Mouse (Mus musculus) layer of hippocampus, postnatal 36 days (tissue): ENCODE results near the gene Pkhd1. TPM values are rescaled to one million over a fixed set of nuclear protein-coding genes. Genes with fewer than 3 reads are reported as not detected.
"Not testable (repeated sequence)": the region's sequence is repeated elsewhere in the genome, so short reads cannot be mapped to it uniquely, and the experiment has no call there.

Experiments used
- DNase-seq, 2 experiments: peaks; one replicate each; pipeline ENCODE4 v3.0.0; 2022
- total RNA-seq, 2 experiments: library from RNA; stranded (reverse); gene quantifications; 2 replicates each; pipeline ENCODE4 v1.2.3; 2021

Gene Pkhd1
- total RNA-seq, 2 experiments from 2014 or later: not detected

DNA sequence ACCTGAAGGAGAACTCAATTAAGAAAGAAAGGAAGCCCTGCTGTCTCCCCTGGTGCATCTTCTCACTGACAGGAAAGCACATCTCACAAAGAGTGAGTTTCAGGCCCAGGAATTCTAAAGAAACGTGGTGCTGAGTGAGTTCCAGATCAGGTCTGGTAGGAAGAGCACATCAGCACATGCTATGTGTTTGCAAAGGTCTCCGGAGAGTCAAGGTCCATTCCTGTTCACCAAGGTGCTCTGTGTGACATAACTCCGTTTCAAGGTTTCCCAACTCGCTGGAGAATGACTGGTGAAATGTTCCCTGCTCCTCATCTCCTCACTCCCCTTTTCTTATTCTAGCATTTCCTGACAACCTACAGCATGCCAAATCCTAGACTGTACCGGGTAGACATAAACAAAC lies 357.5 kb downstream of the Pkhd1 start:
- DNase-seq: no peak

GRCm38 (mm10) chr1:20248169-20248568 lies 369.7 kb downstream of the Pkhd1 start:
- no peak for DNase-seq

DNA sequence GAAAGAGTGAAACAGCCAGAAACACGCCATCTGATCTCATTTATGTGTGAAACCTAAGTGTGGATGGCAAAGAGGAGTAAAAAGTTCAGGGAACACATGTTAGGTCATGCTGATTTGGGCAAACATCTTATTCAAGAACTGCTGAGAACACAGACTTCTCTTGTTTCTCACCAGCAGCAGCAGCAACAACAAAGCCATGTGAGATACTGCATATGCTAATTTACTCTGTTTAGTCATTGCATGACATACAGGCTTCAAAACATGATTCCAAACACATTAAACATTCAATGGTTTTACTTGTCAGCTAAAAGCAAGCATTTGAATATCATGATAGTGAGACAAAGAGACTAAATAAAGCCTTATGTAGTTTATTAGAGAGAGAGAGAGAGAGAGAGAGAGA lies 401.2 kb downstream of the Pkhd1 start:
- DNase-seq: no peak

DNA sequence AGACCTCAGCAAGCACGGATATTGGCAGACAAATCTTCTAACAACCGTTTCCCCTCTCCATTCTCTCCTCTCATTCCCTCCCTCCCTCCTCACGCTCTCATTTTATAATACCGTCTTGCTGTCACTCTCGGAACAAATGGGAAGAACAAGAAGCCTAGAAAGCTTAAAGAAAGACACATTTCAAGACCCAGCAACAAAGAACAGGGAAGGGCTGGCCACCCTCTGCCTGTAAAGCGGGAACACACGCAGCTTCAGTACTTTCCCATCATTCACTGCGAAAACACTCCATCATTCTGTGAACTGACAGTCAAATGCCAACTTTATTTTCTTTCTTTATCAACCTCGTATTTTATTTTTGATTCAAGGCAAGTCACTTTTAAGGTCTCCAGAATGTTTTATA lies 427.4 kb downstream of the Pkhd1 start:
- no peak for DNase-seq

GRCm38 (mm10) chr1:20180157-20180556 lies 437.7 kb downstream of the Pkhd1 start:
- no peak for DNase-seq

GRCm38 (mm10) chr1:20171199-20171598 lies 446.7 kb downstream of the Pkhd1 start:
- DNase-seq: no peak

DNA sequence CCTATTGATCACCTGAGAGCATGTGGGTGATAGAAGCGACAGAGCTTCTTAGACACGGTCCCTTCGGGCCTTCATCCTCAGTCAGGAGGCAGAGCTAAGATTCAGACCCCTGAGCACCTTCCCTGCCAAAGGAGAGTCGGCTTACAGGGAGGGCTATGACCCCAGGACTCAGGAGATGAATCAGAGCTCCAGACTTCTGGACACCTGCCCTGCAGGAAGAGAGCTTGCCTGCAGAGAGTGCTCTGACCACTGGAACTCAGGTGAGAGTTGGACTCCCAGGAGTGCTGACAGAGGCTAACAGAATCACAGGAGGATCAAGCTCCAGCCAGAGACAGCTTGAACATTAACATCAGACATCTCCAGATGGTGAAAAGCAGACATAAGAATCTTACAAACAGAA lies 467.2 kb downstream of the Pkhd1 start:
- DNase-seq: not testable (repeated sequence)

- no peak for DNase-seq
Measured at GRCm38 (mm10) chr1:20150016-20150415, 467.8 kb downstream of the Pkhd1 start.

- no peak for DNase-seq
Measured at GRCm38 (mm10) chr1:20136205-20136604, 481.7 kb downstream of the Pkhd1 start.

DNA sequence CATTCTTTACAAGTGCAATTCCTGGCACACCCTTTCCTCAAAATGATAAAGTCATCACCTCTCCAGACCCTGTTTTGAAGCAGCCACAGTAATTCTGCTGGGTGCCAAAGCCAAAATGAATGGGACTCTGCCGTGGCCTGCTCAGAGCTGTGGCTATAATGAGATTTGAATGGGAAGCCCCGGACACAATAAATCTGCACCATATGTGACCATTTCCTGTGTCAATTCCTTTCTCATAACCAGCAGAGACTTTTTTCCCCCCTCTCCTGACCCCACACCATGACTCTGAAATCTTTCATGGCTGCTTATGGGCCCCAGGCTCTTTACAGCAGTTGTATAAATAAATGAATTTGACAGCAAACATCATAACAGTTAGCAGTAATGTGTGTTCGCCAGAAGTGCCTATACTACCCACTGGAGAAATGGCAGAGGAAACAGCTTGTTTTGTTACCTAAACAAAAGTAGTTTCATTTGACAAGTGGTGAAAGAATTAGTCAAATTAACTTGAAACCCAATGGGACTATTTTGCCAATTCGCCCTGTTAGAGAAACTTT lies 482.7 kb downstream of the Pkhd1 start:
- DNase-seq: no peak

DNA sequence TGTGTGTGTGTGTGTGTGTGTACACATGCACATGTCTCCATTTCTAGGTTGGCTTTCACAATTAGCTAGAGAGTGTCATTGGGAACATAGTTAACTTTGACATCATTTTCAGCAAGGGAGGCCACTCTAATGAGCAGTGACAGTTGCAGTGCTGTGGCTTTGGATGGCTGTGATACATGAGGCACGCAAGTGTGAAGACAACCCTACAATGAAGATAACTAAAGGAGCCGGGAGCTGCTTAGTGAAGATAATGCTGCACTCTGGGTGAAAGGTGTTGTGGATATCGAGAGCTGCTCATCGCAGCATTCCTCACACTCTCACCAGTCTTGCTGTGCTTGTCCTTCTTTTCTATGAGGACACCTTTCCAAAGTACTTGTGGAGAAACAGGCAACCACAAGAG lies 484.2 kb downstream of the Pkhd1 start:
- no peak for DNase-seq

- DNase-seq: no peak
Measured at GRCm38 (mm10) chr1:20131786-20132596, 485.9 kb downstream of the Pkhd1 start.

DNA sequence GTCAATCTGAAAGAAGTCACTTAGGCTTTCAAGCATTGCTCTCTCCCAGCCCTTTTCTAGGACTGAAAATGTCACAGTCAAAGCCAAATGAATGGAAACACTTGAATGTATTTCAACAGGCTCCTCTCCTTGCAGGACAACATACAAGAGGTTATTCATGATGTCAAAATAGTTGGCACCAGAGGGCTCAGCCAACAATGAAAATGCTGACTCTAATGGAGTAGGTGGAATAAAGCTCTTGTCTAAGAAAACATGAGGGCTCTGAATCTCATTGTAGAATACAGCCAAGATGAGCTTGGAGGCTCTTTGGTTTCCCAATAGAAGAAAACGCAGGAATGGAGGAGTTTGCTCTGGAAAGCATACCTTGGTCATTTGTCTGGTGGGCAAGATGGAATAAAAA lies 500.5 kb downstream of the Pkhd1 start:
- no peak for DNase-seq

GRCm38 (mm10) chr1:20069733-20070132 lies 548.1 kb downstream of the Pkhd1 start:
- DNase-seq: peak; percentile 28 to 34

GRCm38 (mm10) chr1:20058245-20058644 lies 559.6 kb downstream of the Pkhd1 start:
- peak in 1 of 2 experiments; percentile 7 for DNase-seq

GRCm38 (mm10) chr1:20039389-20039788 lies 578.5 kb downstream of the Pkhd1 start:
- DNase-seq: no peak

GRCm38 (mm10) chr1:20035277-20035676 lies 582.6 kb downstream of the Pkhd1 start:
- DNase-seq: no peak

GRCm38 (mm10) chr1:20018198-20018925 lies 599.5 kb downstream of the Pkhd1 start:
- no peak for DNase-seq

GRCm38 (mm10) chr1:20017619-20018018 lies 600.2 kb downstream of the Pkhd1 start:
- DNase-seq: no peak
